Mouse (Mus musculus) brain, embryonic 14.5 days (tissue): ENCODE data around the gene Clnk. TPM values are rescaled to one million over a fixed set of nuclear protein-coding genes. Genes with fewer than 3 reads are reported as not detected.
A peak's percentile ranks its signal among the peaks of the same experiment; 100 is the strongest.

Source experiments
- DNase-seq: peaks from one replicate; pipeline ENCODE4 v3.0.0-alpha.2; 2011; ENCODE audit warnings: low read depth
- CTCF ChIP-seq: fragments of 200-500 bp; IDR thresholded peaks from 2 replicates; pipeline ENCODE4 v1.5.1; 2012; ENCODE audit warnings: inconsistent platforms, mild to moderate bottlenecking, moderate library complexity, borderline replicate concordance; ENCODE audit not compliant: insufficient read depth, insufficient read length; ENCODE audit errors: extremely low read depth
- POLR2A ChIP-seq: fragments of 200-500 bp; IDR thresholded peaks from 2 replicates; pipeline ENCODE4 v1.6.1; 2012; ENCODE audit warnings: mild to moderate bottlenecking, inconsistent platforms, borderline replicate concordance; ENCODE audit not compliant: poor library complexity, insufficient read depth, insufficient read length, severe bottlenecking; ENCODE audit errors: extremely low read depth
- polyA plus RNA-seq: library from polyadenylated mRNA; depleted of rRNA; stranded (reverse); fragments of >200 nt; gene quantifications from 2 replicates; pipeline ENCODE4 v1.2.3, GENCODE M21; 2012

Gene Clnk
- polyA plus RNA-seq, 1 experiment: 0.08 TPM

GRCm38 (mm10) chr5:38875403-38875802, 1.2 kb downstream of the Clnk start:
- TF ChIP-seq CTCF (no peak), POLR2A (no peak)
- DNase-seq: no peak

- TF ChIP-seq POLR2A (no peak), CTCF (no peak)
- DNase-seq: no peak
Observed at GRCm38 (mm10) chr5:38874931-38875330, 1.7 kb downstream of the Clnk start.

GRCm38 (mm10) chr5:38872906-38873305, 3.7 kb downstream of the Clnk start:
- no peak for TF ChIP-seq CTCF
- no peak for TF ChIP-seq POLR2A
- DNase-seq: no peak

- TF ChIP-seq POLR2A (no peak), CTCF (no peak)
- DNase-seq: peak; percentile 65
Observed at GRCm38 (mm10) chr5:38871591-38871990, 5.0 kb downstream of the Clnk start.

- DNase-seq: no peak
- TF ChIP-seq CTCF (no peak), POLR2A (no peak)
Observed at GRCm38 (mm10) chr5:38870485-38870884, 6.1 kb downstream of the Clnk start.

GRCm38 (mm10) chr5:38869976-38870375, 6.6 kb downstream of the Clnk start:
- DNase-seq: no peak
- no peak for TF ChIP-seq CTCF
- no peak for TF ChIP-seq POLR2A

GRCm38 (mm10) chr5:38864624-38865023, 12.0 kb downstream of the Clnk start:
- TF ChIP-seq POLR2A (no peak), CTCF (no peak)
- DNase-seq: no peak

- TF ChIP-seq CTCF (no peak), POLR2A (no peak)
- no peak for DNase-seq
Observed at GRCm38 (mm10) chr5:38863029-38863428, 13.6 kb downstream of the Clnk start.

GRCm38 (mm10) chr5:38862288-38862985, 14.2 kb downstream of the Clnk start:
- no peak for TF ChIP-seq POLR2A
- TF ChIP-seq CTCF: no peak
- DNase-seq: peak; percentile 48

GRCm38 (mm10) chr5:38858015-38858721, 18.4 kb downstream of the Clnk start:
- no peak for TF ChIP-seq CTCF
- no peak for DNase-seq

GRCm38 (mm10) chr5:38857591-38857990, 19.0 kb downstream of the Clnk start:
- no peak for TF ChIP-seq CTCF
- no peak for TF ChIP-seq POLR2A
- DNase-seq: no peak

- DNase-seq: no peak
- TF ChIP-seq CTCF (no peak), POLR2A (no peak)
Observed at GRCm38 (mm10) chr5:38850171-38850570, 26.4 kb downstream of the Clnk start.
